Comparison of ENCODE assay signal across 18 mouse cellular contexts in genomic region chr3:132168911-132169310, GRCm38 (mm10).
"Had no signal": no experiment of that assay in that cellular context is flagged by ENCODE, and none has a peak within 500 bp of the region (broad histone marks: within the 10 kb centered on the region; RNA-seq: fewer than 3 reads in every experiment).

No protein-coding gene starts in this region.

- ATAC-seq: liver, embryonic 12.5 days had no signal

- H3K4me3 ChIP-seq: left cerebral cortex, adult 2 months; liver, embryonic 12.5 days; liver, embryonic 15.5 days; lung, embryonic 15.5 days; neural tube, embryonic 12.5 days; neural tube, embryonic 15.5 days; stomach, embryonic 15.5 days had no signal

- DNase-seq: kidney, adult 2 months; kidney, postnatal 36 days; layer of hippocampus, postnatal 36 days; lung, adult 18-20 months; lung, postnatal 36 days; midbrain, embryonic 14.5 days; right cerebral cortex, adult 18-20 months; right cerebral cortex, postnatal 25 days; spleen, adult 18-20 months; thymus, postnatal 25 days had no signal

- H3K4me1 ChIP-seq: liver, embryonic 12.5 days; liver, embryonic 15.5 days; lung, embryonic 15.5 days; neural tube, embryonic 12.5 days; neural tube, embryonic 15.5 days; stomach, embryonic 15.5 days had no signal

- H3K27ac ChIP-seq: kidney, postnatal 0 days; left cerebral cortex, adult 2 months; liver, embryonic 12.5 days; liver, embryonic 15.5 days; lung, embryonic 15.5 days; neural tube, embryonic 12.5 days; neural tube, embryonic 15.5 days; stomach, embryonic 15.5 days had no signal
